Mouse (Mus musculus) hindbrain, embryonic 12.5 days (tissue): ENCODE data around the gene Atp6v0e. TPM values are rescaled to one million over a fixed set of nuclear protein-coding genes. Genes with fewer than 3 reads are reported as not detected.

ENCODE experiments used
- ATAC-seq: fragments of 200-750 bp; cut with Nextera tagmentation; 2 replicates; pipeline ENCODE4 v1.8.0; 2017; ENCODE audit warnings: moderate TSS enrichment; ENCODE audit not compliant: low FRiP score
- H3K27ac ChIP-seq: fragments of 300-500 bp; sonication (generic); 2 replicates; pipeline ENCODE4 v1.5.1; 2016; ENCODE audit warnings: mild to moderate bottlenecking
- H3K27me3 ChIP-seq: fragments of 300-500 bp; sonication (generic); 2 replicates; pipeline ENCODE4 v1.6.1; 2016; ENCODE audit warnings: mild to moderate bottlenecking
- H3K36me3 ChIP-seq: fragments of 300-500 bp; sonication (generic); 2 replicates; pipeline ENCODE4 v1.6.1; 2016; ENCODE audit warnings: mild to moderate bottlenecking
- H3K4me1 ChIP-seq: fragments of 300-500 bp; sonication (generic); 2 replicates; pipeline ENCODE4 v1.6.1; 2016
- H3K4me2 ChIP-seq: fragments of 300-500 bp; sonication (generic); replicated peaks from 2 replicates; pipeline ENCODE4 v1.6.1; 2016; ENCODE audit warnings: mild to moderate bottlenecking
- H3K4me3 ChIP-seq: fragments of 300-500 bp; sonication (generic); 2 replicates; pipeline ENCODE4 v1.5.1; 2016; ENCODE audit warnings: mild to moderate bottlenecking
- H3K9ac ChIP-seq: fragments of 300-500 bp; sonication (generic); 2 replicates; pipeline ENCODE4 v1.6.1; 2016; ENCODE audit warnings: mild to moderate bottlenecking, moderate library complexity
- H3K9me3 ChIP-seq: fragments of 300-500 bp; sonication (generic); replicated peaks from 2 replicates; pipeline ENCODE4 v1.6.1; 2016; ENCODE audit warnings: mild to moderate bottlenecking
- WGBS: fragments of 180-500 bp; shearing (Covaris S2); methylation state at CpG from one replicate; pipeline ENCODE4 v1.1.7; 2016; 5-methylcytosine and 5-hydroxymethylcytosine counted together
- polyA plus RNA-seq: library from polyadenylated mRNA; unstranded; fragments of >200 nt; fragmentation: Nextera tagmentation; extraction: Ambion mirVana; gene quantifications from 2 replicates; pipeline ENCODE4 v1.2.1, GENCODE M21; 2016

The Atp6v0e gene
- 108 and 111 TPM in 2 replicates for polyA plus RNA-seq

DNA sequence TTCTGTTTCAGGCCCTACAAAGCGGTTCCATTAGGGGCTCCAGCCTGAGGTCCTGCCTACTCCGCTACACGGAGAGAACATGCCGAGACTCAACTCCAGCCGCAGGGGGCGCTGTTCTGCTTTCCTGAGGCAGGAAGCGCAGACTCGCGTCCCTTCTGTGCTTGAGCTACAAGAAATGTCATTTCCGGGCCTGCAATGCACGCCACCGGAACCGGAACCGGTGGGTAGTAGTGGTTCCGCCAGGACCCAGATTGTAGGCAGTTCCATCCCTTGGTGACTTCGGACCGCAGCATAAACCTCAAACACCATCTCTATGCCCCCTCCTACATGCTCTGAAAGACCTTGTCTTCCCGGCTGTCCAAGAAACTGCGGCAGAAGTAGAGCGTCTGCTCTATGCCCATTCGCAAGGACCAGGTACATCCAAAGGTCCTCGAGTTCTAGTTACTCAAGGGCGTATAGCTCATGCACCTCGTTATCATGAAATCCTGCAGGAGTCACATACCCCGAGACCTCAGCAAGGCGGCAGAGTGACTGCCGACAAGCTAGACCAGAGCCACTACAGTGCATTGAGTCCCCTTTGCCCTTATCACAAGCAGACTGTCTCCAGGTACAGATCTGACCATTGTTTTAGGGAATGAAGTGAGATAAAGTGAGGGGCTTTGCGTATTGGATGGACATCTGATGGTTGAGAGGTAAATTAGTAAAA lies at the start of gene Atp6v0e:
Atp6v0e (plus strand) TSS at position 254 of the 706 bp plus-strand sequence.
- Histone ChIP-seq H3K9me3 (no peaks in the 10 kb centered on the region), H3K4me1 (peaks cover 19% of the 10 kb centered on the region), H3K27ac (peak within 1 kb of the TSS; percentile 30; the same call in 1 of the 2 replicates), H3K4me3 (peak within 1 kb of the TSS; percentile 67), H3K36me3 (no peaks in the 10 kb centered on the region), H3K9ac (peak within 1 kb of the TSS; percentile 83), H3K27me3 (no peaks in the 10 kb centered on the region), H3K4me2 (peak within 1 kb of the TSS; percentile 93)
- ATAC-seq = peak; percentile 89
- 3% methylated on average over 28 of the region's 28 CpGs for WGBS

DNA sequence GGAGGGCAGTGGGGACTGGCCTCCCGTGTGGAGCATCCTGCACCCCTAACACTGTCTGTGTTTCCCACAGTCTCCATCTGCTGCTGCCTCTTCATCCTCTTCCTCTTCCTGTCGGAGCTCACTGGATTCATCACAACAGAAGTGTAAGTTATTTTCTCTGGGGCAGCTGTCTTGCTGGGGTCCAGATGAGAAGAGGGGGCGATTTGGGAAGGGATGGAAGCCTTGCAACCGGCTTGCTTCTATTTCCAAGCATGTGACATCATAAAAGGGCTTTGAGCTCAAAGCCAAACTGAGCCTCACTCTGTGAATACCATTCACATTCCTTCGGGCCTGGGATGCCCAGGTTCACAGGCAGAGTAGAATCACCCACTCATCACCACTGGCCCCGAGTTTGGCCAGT lies 48.7 kb upstream of the Atp6v0e start:
- 88% methylated on average over 6 of the region's 6 CpGs for WGBS
- H3K4me1 ChIP-seq = no peaks in the 10 kb centered on the region
- no peak overlapping the region for H3K27ac ChIP-seq
- H3K27me3 ChIP-seq = no peaks in the 10 kb centered on the region
- no peak overlapping the region for H3K4me3 ChIP-seq
- H3K9ac ChIP-seq = no peak overlapping the region
- no peak for ATAC-seq
- no peak overlapping the region for H3K4me2 ChIP-seq
- no peaks in the 10 kb centered on the region for H3K9me3 ChIP-seq
- peaks cover 63% of the 10 kb centered on the region for H3K36me3 ChIP-seq

DNA sequence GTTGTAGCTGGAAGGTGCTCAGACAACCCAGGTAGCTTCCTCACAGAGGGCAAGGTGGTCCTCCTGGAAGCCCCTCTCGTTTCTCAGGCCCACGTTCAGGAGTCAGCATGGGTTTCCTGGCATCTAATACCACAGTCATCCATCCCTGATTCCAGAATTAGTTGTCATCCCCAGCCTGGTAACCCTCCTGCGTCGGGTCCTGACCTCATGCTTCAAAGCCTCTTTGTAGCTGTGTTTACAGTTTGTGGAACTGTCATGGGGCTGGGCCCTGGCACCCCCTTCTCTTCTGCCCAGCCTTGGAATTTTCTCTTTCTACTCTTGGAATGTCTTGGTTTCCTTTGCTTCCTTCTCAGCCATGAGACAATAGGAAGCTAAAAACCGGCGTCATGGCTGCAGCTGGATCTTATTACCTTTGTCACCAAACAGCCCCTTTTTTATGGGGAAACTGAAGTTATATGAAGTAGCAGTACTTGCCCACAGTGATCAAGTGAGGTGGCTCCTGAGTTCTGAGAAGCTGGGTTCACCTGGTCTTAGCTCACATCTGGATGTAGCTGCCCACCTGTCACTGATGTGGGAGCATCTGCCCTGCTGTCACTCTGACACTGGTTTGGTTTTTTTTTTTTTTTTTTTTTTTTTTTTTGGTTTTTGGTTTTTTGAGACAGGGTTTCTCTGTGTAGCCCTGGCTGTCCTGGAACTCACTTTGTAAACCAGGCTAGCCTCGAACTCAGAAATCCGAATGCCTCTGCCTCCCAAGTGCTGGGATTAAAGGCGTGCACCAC lies 48.1 kb upstream of the Atp6v0e start:
- no peak overlapping the region for H3K9ac ChIP-seq
- no peak for ATAC-seq
- H3K36me3 ChIP-seq = peaks cover 63% of the 10 kb centered on the region

DNA sequence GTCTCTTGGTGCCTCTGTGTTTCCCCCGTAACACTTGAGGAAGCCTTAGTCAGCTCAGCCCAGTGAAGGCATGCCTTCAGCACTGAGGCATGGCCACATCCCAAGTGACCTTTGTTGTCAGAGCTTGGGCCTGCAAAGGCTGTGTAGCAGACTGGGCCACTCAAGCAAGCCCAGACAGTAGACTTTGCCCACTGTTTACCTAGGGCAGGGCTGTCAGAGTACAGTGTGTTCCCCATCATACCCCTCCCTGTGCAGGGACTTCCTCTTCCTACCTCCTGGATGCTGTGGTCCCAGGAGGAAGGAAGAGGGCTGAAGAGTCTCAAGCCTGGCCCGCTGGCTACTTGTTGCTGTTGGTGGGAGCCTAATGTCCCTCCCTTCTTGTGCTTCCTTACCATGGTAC lies 46.3 kb upstream of the Atp6v0e start:
- no peak for ATAC-seq

More for the DNA sequence above, 48.1 kb upstream of the Atp6v0e start:
- Histone ChIP-seq H3K9me3 (no peaks in the 10 kb centered on the region), H3K4me1 (no peaks in the 10 kb centered on the region), H3K27ac (no peak overlapping the region), H3K27me3 (no peaks in the 10 kb centered on the region), H3K4me2 (no peak overlapping the region), H3K4me3 (no peak overlapping the region)
- 84% methylated on average over 9 of the region's 9 CpGs for WGBS

DNA sequence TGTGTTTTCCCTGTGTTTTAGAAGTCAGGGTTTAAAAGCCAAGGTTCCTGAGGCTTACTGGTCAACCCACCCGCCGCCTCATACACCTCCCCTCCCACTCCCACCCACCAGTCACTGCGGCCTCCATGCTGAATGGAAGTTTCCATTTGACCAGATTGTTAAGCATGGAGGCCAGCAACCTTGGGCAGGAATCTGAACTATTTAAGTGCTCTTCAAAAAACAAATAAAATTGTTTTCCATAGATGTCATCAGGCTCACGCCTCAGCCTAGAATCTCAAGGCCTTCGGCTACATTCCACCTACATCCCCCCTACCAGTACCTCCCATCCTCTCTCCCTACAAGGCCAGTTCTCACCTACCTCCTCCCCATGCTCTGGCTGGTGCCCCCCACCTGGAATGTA lies 44.5 kb upstream of the Atp6v0e start:
- Histone ChIP-seq H3K36me3 (peaks cover 61% of the 10 kb centered on the region), H3K4me3 (no peak overlapping the region)
- WGBS = 94% methylated on average over 5 of the region's 5 CpGs

More for the DNA sequence above, 46.3 kb upstream of the Atp6v0e start:
- H3K4me1 ChIP-seq = no peaks in the 10 kb centered on the region
- H3K36me3 ChIP-seq = peaks cover 64% of the 10 kb centered on the region
- no peak overlapping the region for H3K9ac ChIP-seq
- no peaks in the 10 kb centered on the region for H3K27me3 ChIP-seq
- H3K27ac ChIP-seq = no peak overlapping the region
- WGBS = 90% methylated on average over 2 of the region's 2 CpGs
- H3K4me2 ChIP-seq = no peak overlapping the region
- H3K9me3 ChIP-seq = no peaks in the 10 kb centered on the region
- no peak overlapping the region for H3K4me3 ChIP-seq

DNA sequence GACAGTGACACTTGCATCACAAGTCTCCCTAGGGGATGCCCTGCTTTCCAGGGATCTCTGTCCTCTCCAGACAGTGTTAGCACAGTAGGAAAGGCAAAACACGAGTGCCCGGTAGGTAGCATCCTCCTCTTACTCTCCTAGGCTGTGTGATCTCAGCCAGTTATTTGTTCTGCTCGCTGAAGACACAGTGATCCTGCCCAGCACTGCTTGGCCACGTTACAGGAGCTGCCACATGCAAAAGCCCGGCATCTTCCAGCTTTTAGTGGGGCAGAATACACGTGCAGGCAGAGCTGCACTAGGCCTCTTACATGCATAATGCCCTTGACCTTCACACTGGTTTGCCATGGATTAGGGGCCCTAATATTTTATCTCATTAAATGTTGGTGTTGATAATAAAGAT lies 43.5 kb upstream of the Atp6v0e start:
- H3K36me3 ChIP-seq = peaks cover 61% of the 10 kb centered on the region
- no peak overlapping the region for H3K27ac ChIP-seq
- no peak for ATAC-seq

More for the DNA sequence above, 44.5 kb upstream of the Atp6v0e start:
- Histone ChIP-seq H3K27me3 (no peaks in the 10 kb centered on the region), H3K4me1 (no peaks in the 10 kb centered on the region), H3K4me2 (no peak overlapping the region), H3K9me3 (no peaks in the 10 kb centered on the region), H3K27ac (no peak overlapping the region), H3K9ac (no peak overlapping the region)
- ATAC-seq = no peak

DNA sequence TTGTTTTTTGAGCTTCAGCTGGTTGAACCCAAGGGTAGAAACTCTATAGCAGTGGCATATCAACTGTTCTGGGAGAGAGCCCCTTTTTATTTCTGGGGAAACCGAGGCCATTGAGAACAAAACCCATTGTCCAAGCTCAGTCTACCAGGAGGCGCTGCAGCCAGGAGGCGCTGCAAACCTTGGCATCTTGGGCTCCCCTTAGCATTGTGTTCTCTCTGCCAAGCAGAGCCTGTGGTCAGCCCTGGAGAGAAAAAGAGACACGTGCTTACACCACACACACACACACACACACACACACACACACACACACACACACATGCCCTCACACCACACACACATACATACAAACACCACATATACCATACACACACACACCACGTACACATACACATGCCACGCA lies 42.7 kb upstream of the Atp6v0e start:
- H3K27ac ChIP-seq = no peak overlapping the region
- no peak overlapping the region for H3K9ac ChIP-seq
- no peak for ATAC-seq
- H3K9me3 ChIP-seq = no peaks in the 10 kb centered on the region
- no peaks in the 10 kb centered on the region for H3K27me3 ChIP-seq
- 91% methylated on average over 5 of the region's 6 CpGs for WGBS
- H3K4me3 ChIP-seq = no peak overlapping the region
- peaks cover 63% of the 10 kb centered on the region for H3K36me3 ChIP-seq
- no peak overlapping the region for H3K4me2 ChIP-seq
- no peaks in the 10 kb centered on the region for H3K4me1 ChIP-seq

More for the DNA sequence above, 43.5 kb upstream of the Atp6v0e start:
- Histone ChIP-seq H3K9ac (no peak overlapping the region), H3K4me1 (no peaks in the 10 kb centered on the region), H3K9me3 (no peaks in the 10 kb centered on the region), H3K27me3 (no peaks in the 10 kb centered on the region), H3K4me3 (no peak overlapping the region), H3K4me2 (no peak overlapping the region)
- WGBS = 88% methylated on average over 6 of the region's 6 CpGs

DNA sequence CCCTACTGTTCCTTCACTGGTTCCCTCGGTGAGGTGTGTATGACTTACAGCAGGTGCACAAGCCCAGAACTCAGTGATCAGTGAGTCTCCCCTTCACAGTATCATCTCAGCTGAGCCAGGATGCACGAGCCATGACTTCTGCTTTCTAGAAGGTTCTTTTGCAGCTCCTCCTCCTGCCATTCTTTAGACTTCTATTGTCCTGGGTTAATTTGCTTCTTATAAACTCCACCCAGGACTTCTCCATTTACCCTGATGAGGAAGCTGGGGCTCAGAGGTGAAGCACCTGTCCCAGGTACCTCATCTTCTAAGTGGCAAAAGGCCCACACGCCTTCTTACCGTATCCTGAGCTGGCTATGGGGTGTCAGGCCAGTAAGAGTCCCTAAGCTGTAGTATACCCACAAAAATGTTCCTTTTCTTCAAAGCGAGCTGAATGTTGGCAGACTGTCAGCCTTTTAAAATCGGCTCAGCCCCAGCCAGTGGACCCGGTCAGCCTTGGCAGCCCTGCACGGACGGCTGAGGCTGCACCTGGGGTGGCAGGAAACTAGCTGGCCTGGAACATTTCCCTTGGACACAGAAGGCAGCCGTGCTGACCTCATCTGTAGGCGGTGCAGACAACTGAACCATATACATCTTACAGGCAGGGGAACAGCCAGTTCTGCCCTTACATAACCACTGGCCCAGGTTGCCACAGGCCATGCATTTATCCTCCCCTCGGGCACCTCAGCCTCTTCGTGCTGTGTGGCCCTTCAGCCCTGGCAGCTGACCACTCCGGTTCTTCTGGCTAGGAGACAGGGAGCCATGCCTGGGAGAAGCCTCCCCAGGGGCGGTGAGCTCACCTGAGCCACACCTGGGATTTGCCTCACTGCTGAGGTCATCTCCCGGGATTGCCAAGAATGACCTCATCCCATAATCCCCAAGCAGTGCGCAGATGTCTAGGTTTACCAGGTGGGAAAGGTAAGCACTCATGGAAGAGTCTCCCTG lies 42.0 kb upstream of the Atp6v0e start:
- WGBS = 92% methylated on average over 17 of the region's 17 CpGs
- peaks cover 68% of the 10 kb centered on the region for H3K36me3 ChIP-seq
- no peaks in the 10 kb centered on the region for H3K9me3 ChIP-seq
- ATAC-seq = no peak
- no peaks in the 10 kb centered on the region for H3K27me3 ChIP-seq
- H3K9ac ChIP-seq = no peak overlapping the region
- no peak overlapping the region for H3K4me2 ChIP-seq
- H3K4me1 ChIP-seq = no peaks in the 10 kb centered on the region
- no peak overlapping the region for H3K27ac ChIP-seq
- H3K4me3 ChIP-seq = no peak overlapping the region

DNA sequence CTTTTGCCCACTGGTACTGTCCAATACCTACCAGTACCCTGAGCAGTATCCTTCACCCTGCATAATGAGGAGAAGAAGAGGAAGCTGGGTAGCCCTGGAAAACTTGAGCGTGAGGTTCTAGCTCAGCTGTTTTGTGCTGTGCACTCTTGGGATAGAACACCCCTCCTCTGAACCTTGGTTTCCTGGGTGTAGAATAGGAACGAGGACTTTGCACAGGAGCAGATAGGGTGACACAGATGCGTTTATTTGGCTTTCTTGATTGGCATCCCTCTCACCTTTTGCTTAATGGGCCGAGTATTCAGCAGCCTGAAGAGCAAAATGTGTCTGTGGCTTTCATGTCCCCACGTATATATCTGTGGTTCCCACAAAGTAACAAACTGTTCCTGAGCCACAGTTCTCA lies 41.1 kb upstream of the Atp6v0e start:
- H3K27ac ChIP-seq = no peak overlapping the region
- no peak overlapping the region for H3K4me3 ChIP-seq
- no peaks in the 10 kb centered on the region for H3K4me1 ChIP-seq
- WGBS = 92% methylated on average over 5 of the region's 5 CpGs
- H3K9ac ChIP-seq = no peak overlapping the region
- H3K4me2 ChIP-seq = no peak overlapping the region
- ATAC-seq = no peak
- peaks cover 71% of the 10 kb centered on the region for H3K36me3 ChIP-seq
- H3K27me3 ChIP-seq = no peaks in the 10 kb centered on the region
- H3K9me3 ChIP-seq = no peaks in the 10 kb centered on the region

DNA sequence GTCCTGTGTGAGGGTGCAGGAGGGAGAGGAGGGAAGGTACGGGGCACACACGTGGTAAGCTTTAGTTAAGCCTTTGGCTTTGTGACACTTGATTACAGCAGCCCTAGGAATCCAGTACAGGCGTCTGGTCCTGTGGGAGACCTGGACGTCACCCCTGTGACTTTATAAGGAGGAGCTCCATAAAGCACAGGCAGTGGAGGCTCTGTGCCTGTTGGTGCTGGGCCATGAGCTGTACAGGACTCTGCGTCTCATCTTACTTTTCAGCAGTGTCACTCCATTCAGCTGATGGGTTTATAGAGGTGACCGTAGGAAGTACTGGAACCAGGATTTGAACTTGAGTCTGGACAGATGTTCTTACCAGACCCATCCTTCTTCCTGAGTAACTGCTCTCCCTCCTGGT lies 39.0 kb upstream of the Atp6v0e start:
- Histone ChIP-seq H3K9me3 (no peaks in the 10 kb centered on the region), H3K36me3 (peaks cover 74% of the 10 kb centered on the region), H3K4me3 (no peak overlapping the region), H3K4me2 (no peak overlapping the region), H3K27ac (no peak overlapping the region), H3K4me1 (no peaks in the 10 kb centered on the region), H3K9ac (no peak overlapping the region), H3K27me3 (no peaks in the 10 kb centered on the region)
- ATAC-seq = no peak
- whole genome bisulfite sequencing = 84% methylated on average over 6 of the region's 6 CpGs

GRCm38 (mm10) chr17:26624999-26625398 lies 38.0 kb upstream of the Atp6v0e start:
- WGBS = 91% methylated on average over 10 of the region's 10 CpGs
- Histone ChIP-seq H3K27me3 (no peaks in the 10 kb centered on the region), H3K36me3 (peaks cover 77% of the 10 kb centered on the region), H3K27ac (no peak overlapping the region), H3K4me3 (no peak overlapping the region), H3K9me3 (no peaks in the 10 kb centered on the region), H3K4me1 (no peaks in the 10 kb centered on the region), H3K4me2 (no peak overlapping the region), H3K9ac (no peak overlapping the region)
- no peak for ATAC-seq

DNA sequence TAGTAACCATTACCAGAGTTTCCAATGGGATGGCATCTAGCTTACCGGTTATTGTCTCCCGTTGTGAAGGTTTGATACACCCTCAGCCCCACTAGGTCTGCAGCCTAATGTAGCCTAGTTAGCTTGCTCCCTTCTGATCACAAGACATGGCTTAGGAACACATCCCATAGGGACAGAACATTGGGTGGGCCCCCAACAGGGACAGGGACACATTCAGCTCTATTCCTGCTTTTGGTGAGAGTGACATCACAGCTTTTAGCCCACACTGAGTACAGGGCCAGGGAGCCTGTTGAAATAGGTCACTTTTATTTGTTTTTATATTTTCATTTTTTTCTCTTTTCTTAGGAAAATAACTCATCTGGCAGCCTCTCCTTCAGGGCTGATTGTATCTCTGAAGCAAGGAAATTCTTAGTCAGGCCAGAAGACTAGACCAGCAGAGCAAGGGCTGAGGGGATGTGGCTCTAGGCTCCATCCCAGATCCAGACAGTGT lies 37.5 kb upstream of the Atp6v0e start:
- WGBS = 90% methylated on average over 2 of the region's 2 CpGs
- Histone ChIP-seq H3K27me3 (no peaks in the 10 kb centered on the region), H3K9me3 (no peaks in the 10 kb centered on the region), H3K4me2 (no peak overlapping the region), H3K4me3 (no peak overlapping the region), H3K9ac (no peak overlapping the region), H3K36me3 (peaks cover 80% of the 10 kb centered on the region), H3K27ac (no peak overlapping the region), H3K4me1 (no peaks in the 10 kb centered on the region)
- ATAC-seq = no peak
